Mouse (Mus musculus): ENCODE measurements around the gene Map4k5.
A peak's percentile ranks its signal among the peaks of the same experiment; 100 is the strongest.

Gene Map4k5

GRCm38 (mm10) chr12:69783247-69784025 is 109.6 kb downstream of the Map4k5 start:
- no peak for DNase-seq

GRCm38 (mm10) chr12:69781935-69782650 is 110.9 kb downstream of the Map4k5 start:
- no peak for DNase-seq

- no peak for DNase-seq
Observed at GRCm38 (mm10) chr12:69781480-69781879, 111.5 kb downstream of the Map4k5 start.

- DNase-seq = no peak
Observed at GRCm38 (mm10) chr12:69777957-69778356, 115.0 kb downstream of the Map4k5 start.

GRCm38 (mm10) chr12:69777341-69777730 is 115.7 kb downstream of the Map4k5 start:
- DNase-seq = no peak

GRCm38 (mm10) chr12:69776607-69777340 is 116.2 kb downstream of the Map4k5 start:
- DNase-seq = no peak

GRCm38 (mm10) chr12:69768841-69769240 is 124.2 kb downstream of the Map4k5 start:
- no peak for DNase-seq

- DNase-seq = no peak
Observed at GRCm38 (mm10) chr12:69767476-69768258, 125.3 kb downstream of the Map4k5 start.

- no peak for DNase-seq
Observed at GRCm38 (mm10) chr12:69766185-69766904, 126.7 kb downstream of the Map4k5 start.

- no peak for DNase-seq
Observed at GRCm38 (mm10) chr12:69765543-69765942, 127.5 kb downstream of the Map4k5 start.

GRCm38 (mm10) chr12:69761603-69762002 is 131.4 kb downstream of the Map4k5 start:
- DNase-seq = no peak

- DNase-seq = no peak
Observed at GRCm38 (mm10) chr12:69760743-69761406, 132.1 kb downstream of the Map4k5 start.

GRCm38 (mm10) chr12:69760014-69760413 is 133.0 kb downstream of the Map4k5 start:
- no peak for DNase-seq

- DNase-seq = no peak
Observed at GRCm38 (mm10) chr12:69759267-69759885, 133.6 kb downstream of the Map4k5 start.

GRCm38 (mm10) chr12:69758221-69759185 is 134.5 kb downstream of the Map4k5 start:
- DNase-seq = no peak

- peak; percentile 60 for DNase-seq
Observed at GRCm38 (mm10) chr12:69757418-69758141, 135.4 kb downstream of the Map4k5 start.

GRCm38 (mm10) chr12:69756015-69756414 is 137.0 kb downstream of the Map4k5 start:
- DNase-seq = no peak

GRCm38 (mm10) chr12:69753936-69754335 is 139.1 kb downstream of the Map4k5 start:
- no peak for DNase-seq
